Mouse (Mus musculus) megakaryocyte, embryonic 14.5 days (primary cell): Measurements from ENCODE around the gene Cyp8b1. TPM values are rescaled to one million over a fixed set of nuclear protein-coding genes. Genes with fewer than 3 reads are reported as not detected.

Source experiments
- H3K27me3 ChIP-seq: replicated peaks from 2 replicates; pipeline ENCODE3; 2012; ENCODE audit warnings: inconsistent platforms
- H3K36me3 ChIP-seq: replicated peaks from 2 replicates; pipeline ENCODE3; 2012; ENCODE audit warnings: low read length, inconsistent platforms, mixed read lengths
- H3K4me1 ChIP-seq: 2 replicates; pipeline ENCODE4 v1.6.1; 2012; ENCODE audit warnings: inconsistent platforms
- H3K4me3 ChIP-seq: replicated peaks from 2 replicates; pipeline ENCODE3; 2012; ENCODE audit warnings: moderate library complexity, mild to moderate bottlenecking, inconsistent platforms
- H3K9me3 ChIP-seq: 2 replicates; pipeline ENCODE4 v1.6.1; 2012; ENCODE audit warnings: inconsistent platforms
- FLI1 ChIP-seq: IDR thresholded peaks from 2 replicates; pipeline ENCODE4 v1.6.1; 2012; ENCODE audit warnings: low read length, inconsistent platforms, mixed read lengths
- GATA1 ChIP-seq: IDR thresholded peaks from 3 replicates; pipeline ENCODE4 v1.6.1; 2012; ENCODE audit warnings: mixed read lengths, low read length, inconsistent platforms, borderline replicate concordance
- polyA plus RNA-seq: library from polyadenylated mRNA; stranded (reverse); fragments of >175 nt; gene quantifications from 2 replicates; pipeline ENCODE4 v1.2.3, GENCODE M21; 2012; ENCODE audit warnings: low replicate concordance; ENCODE audit not compliant: insufficient read depth

The Cyp8b1 gene
- polyA plus RNA-seq, 1 experiment = not detected

GRCm38 (mm10) chr9:121877052-121877740, 38.9 kb downstream of the Cyp8b1 start:
- peaks cover 48% of the 10 kb centered on the region for H3K4me1 ChIP-seq
- H3K27me3 ChIP-seq = peaks cover 9% of the 10 kb centered on the region
- H3K9me3 ChIP-seq = no peaks in the 10 kb centered on the region
- TF ChIP-seq FLI1 = no peak
- no peak for TF ChIP-seq GATA1
- no peak overlapping the region for H3K4me3 ChIP-seq
- H3K36me3 ChIP-seq = no peaks in the 10 kb centered on the region

- no peak overlapping the region for H3K4me3 ChIP-seq
- no peak for TF ChIP-seq FLI1
- TF ChIP-seq GATA1 = no peak
- no peaks in the 10 kb centered on the region for H3K36me3 ChIP-seq
- H3K9me3 ChIP-seq = no peaks in the 10 kb centered on the region
- H3K27me3 ChIP-seq = peaks cover 20% of the 10 kb centered on the region
- H3K4me1 ChIP-seq = peaks cover 35% of the 10 kb centered on the region
These were observed 42.5 kb downstream of the Cyp8b1 start for GRCm38 (mm10) chr9:121873578-121873977.

- Histone ChIP-seq H3K9me3 (no peaks in the 10 kb centered on the region), H3K4me1 (peaks cover 30% of the 10 kb centered on the region), H3K27me3 (peaks cover 22% of the 10 kb centered on the region), H3K36me3 (no peaks in the 10 kb centered on the region), H3K4me3 (no peak overlapping the region)
- TF ChIP-seq FLI1 (no peak), GATA1 (no peak)
These were observed 43.9 kb downstream of the Cyp8b1 start for GRCm38 (mm10) chr9:121872062-121872683.

- Histone ChIP-seq H3K4me1 (peaks cover 32% of the 10 kb centered on the region), H3K9me3 (no peaks in the 10 kb centered on the region), H3K4me3 (no peak overlapping the region), H3K27me3 (peaks cover 24% of the 10 kb centered on the region), H3K36me3 (no peaks in the 10 kb centered on the region)
- TF ChIP-seq GATA1 (no peak), FLI1 (no peak)
These were observed 46.1 kb downstream of the Cyp8b1 start for GRCm38 (mm10) chr9:121869973-121870515.

GRCm38 (mm10) chr9:121869432-121869831, 46.7 kb downstream of the Cyp8b1 start:
- TF ChIP-seq FLI1 (no peak), GATA1 (no peak)
- no peaks in the 10 kb centered on the region for H3K36me3 ChIP-seq
- peaks cover 24% of the 10 kb centered on the region for H3K27me3 ChIP-seq

GRCm38 (mm10) chr9:121868236-121868635, 47.9 kb downstream of the Cyp8b1 start:
- peaks cover 24% of the 10 kb centered on the region for H3K27me3 ChIP-seq
- TF ChIP-seq GATA1 = no peak
- no peak for TF ChIP-seq FLI1
- no peaks in the 10 kb centered on the region for H3K9me3 ChIP-seq
- no peak overlapping the region for H3K4me3 ChIP-seq
- H3K36me3 ChIP-seq = no peaks in the 10 kb centered on the region
- peaks cover 26% of the 10 kb centered on the region for H3K4me1 ChIP-seq

More at GRCm38 (mm10) chr9:121869432-121869831, 46.7 kb downstream of the Cyp8b1 start:
- Histone ChIP-seq H3K9me3 (no peaks in the 10 kb centered on the region), H3K4me1 (peaks cover 32% of the 10 kb centered on the region), H3K4me3 (no peak overlapping the region)

GRCm38 (mm10) chr9:121867632-121868031, 48.5 kb downstream of the Cyp8b1 start:
- no peaks in the 10 kb centered on the region for H3K36me3 ChIP-seq
- H3K4me1 ChIP-seq = peaks cover 24% of the 10 kb centered on the region
- no peaks in the 10 kb centered on the region for H3K9me3 ChIP-seq
- no peak overlapping the region for H3K4me3 ChIP-seq
- peaks cover 24% of the 10 kb centered on the region for H3K27me3 ChIP-seq
- no peak for TF ChIP-seq FLI1
- no peak for TF ChIP-seq GATA1

- Histone ChIP-seq H3K4me3 (no peak overlapping the region), H3K36me3 (no peaks in the 10 kb centered on the region), H3K4me1 (peaks cover 18% of the 10 kb centered on the region), H3K27me3 (peaks cover 21% of the 10 kb centered on the region), H3K9me3 (no peaks in the 10 kb centered on the region)
- TF ChIP-seq GATA1 (no peak), FLI1 (no peak)
These were observed 50.6 kb downstream of the Cyp8b1 start for GRCm38 (mm10) chr9:121865425-121866008.

GRCm38 (mm10) chr9:121864837-121865236, 51.3 kb downstream of the Cyp8b1 start:
- no peaks in the 10 kb centered on the region for H3K9me3 ChIP-seq
- H3K36me3 ChIP-seq = no peaks in the 10 kb centered on the region
- no peak overlapping the region for H3K4me3 ChIP-seq
- no peak for TF ChIP-seq FLI1
- TF ChIP-seq GATA1 = no peak
- H3K27me3 ChIP-seq = peaks cover 16% of the 10 kb centered on the region
- peaks cover 18% of the 10 kb centered on the region for H3K4me1 ChIP-seq

Other genes starting within 250 kb of the Cyp8b1 start
- gene Sec22c, start 210.8 kb downstream of the Cyp8b1 start, polyA plus RNA-seq = 1.2 and 2.4 TPM in 2 replicates
- gene Ss18l2, start 206.0 kb downstream of the Cyp8b1 start, polyA plus RNA-seq = 30.1 and 45.4 TPM in 2 replicates
- 4.4 and 6.4 TPM in 2 replicates for gene Nktr, start 197.1 kb downstream of the Cyp8b1 start, polyA plus RNA-seq
- 1.9 and 2.9 TPM in 2 replicates for gene Zfp651, start 157.0 kb downstream of the Cyp8b1 start, polyA plus RNA-seq
- gene Klhl40, start 138.7 kb downstream of the Cyp8b1 start, polyA plus RNA-seq = not detected in 2 replicates
- not detected in 2 replicates for gene Hhatl, start 123.8 kb downstream of the Cyp8b1 start, polyA plus RNA-seq
- 0.34 TPM in 1 of 2 replicates, not detected in the other for gene Ccdc13, start 76.8 kb downstream of the Cyp8b1 start, polyA plus RNA-seq
- gene Higd1a, start 57.9 kb downstream of the Cyp8b1 start, polyA plus RNA-seq = 42.4 and 57.7 TPM in 2 replicates
- 1.5 TPM in 1 of 2 replicates, not detected in the other for gene Ackr2, start 17.9 kb downstream of the Cyp8b1 start, polyA plus RNA-seq
- gene Fam198a, start 34.7 kb upstream of the Cyp8b1 start, polyA plus RNA-seq = not detected in 2 replicates
- gene Pomgnt2, start 80.8 kb upstream of the Cyp8b1 start, polyA plus RNA-seq = 3.1 and 5.6 TPM in 2 replicates
- 10.0 and 21.0 TPM in 2 replicates for gene Snrk, start 201.0 kb upstream of the Cyp8b1 start, polyA plus RNA-seq